Mouse (Mus musculus) liver, embryonic 14 days (tissue): ENCODE results near the gene Ugt2b37. TPM values are rescaled to one million over a fixed set of nuclear protein-coding genes. Genes with fewer than 3 reads are reported as not detected.

Source experiments
- polyA plus RNA-seq: library from polyadenylated mRNA; depleted of rRNA; stranded (reverse); fragments of >200 nt; gene quantifications from 2 replicates; pipeline ENCODE4 v1.2.3, GENCODE M21; 2012; rRNA removed

Gene Ugt2b37
- polyA plus RNA-seq: not detected in 2 replicates

DNA sequence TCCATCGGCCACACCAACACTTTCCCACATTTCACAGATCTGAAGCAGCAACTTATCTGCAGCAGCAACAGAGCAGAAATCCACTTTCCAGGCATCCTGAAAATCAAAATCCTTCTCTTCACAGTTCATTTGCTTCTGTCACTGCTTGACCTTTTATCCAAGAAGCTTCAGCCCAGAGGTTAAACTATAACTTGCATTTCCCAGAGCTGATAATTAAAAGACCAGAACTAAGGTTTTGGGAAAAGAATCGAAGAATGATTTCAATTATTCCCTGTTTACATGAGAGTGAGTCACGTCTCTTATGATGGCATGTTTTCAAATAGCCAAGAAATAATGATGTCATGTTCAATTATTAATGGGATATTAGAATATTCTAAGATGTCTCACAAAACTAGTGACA, at the start of gene Ugt2b37:
Gene Ugt2b37, minus strand, starts transcription at position 129 of the 400 bp plus-strand sequence.

Other genes starting within 250 kb of the Ugt2b37 start
- 5.6 and 7.6 TPM in 2 replicates for gene Ugt2b36, start 162.2 kb downstream of the Ugt2b37 start, polyA plus RNA-seq
- gene Ugt2b5, start 114.5 kb downstream of the Ugt2b37 start, polyA plus RNA-seq: 3.6 and 4.5 TPM in 2 replicates
- gene Ugt2a3, start 82.4 kb upstream of the Ugt2b37 start, polyA plus RNA-seq: not detected in 2 replicates
- not detected in 2 replicates for gene Ugt2b38, start 169.4 kb upstream of the Ugt2b37 start, polyA plus RNA-seq
- not detected in 2 replicates for gene Ugt2a2, start 227.5 kb upstream of the Ugt2b37 start, polyA plus RNA-seq
- not detected in 2 replicates for gene Gm43638, start 232.0 kb upstream of the Ugt2b37 start, polyA plus RNA-seq
- not detected in 2 replicates for gene Ugt2a1, start 236.1 kb upstream of the Ugt2b37 start, polyA plus RNA-seq